Mouse (Mus musculus) right cerebral cortex, postnatal 25 days (tissue): ENCODE results near the gene Igfbp1.

Experiments used
- DNase-seq: peaks from one replicate; pipeline ENCODE4 v3.0.0; 2022

The Igfbp1 gene

GRCm38 (mm10) chr11:7234981-7235609, 37.5 kb downstream of the Igfbp1 start:
- DNase-seq = no peak

GRCm38 (mm10) chr11:7236751-7237150, 39.2 kb downstream of the Igfbp1 start:
- DNase-seq = no peak

- DNase-seq = no peak
These were observed 40.1 kb downstream of the Igfbp1 start for GRCm38 (mm10) chr11:7237712-7238111.

- no peak for DNase-seq
These were observed 41.0 kb downstream of the Igfbp1 start for GRCm38 (mm10) chr11:7238546-7238945.

GRCm38 (mm10) chr11:7239041-7239740, 41.6 kb downstream of the Igfbp1 start:
- no peak for DNase-seq

- DNase-seq = no peak
These were observed 47.2 kb downstream of the Igfbp1 start for GRCm38 (mm10) chr11:7244782-7245181.

GRCm38 (mm10) chr11:7250415-7250814, 52.8 kb downstream of the Igfbp1 start:
- no peak for DNase-seq

- no peak for DNase-seq
These were observed 53.3 kb downstream of the Igfbp1 start for GRCm38 (mm10) chr11:7250870-7251269.
